Mouse (Mus musculus) megakaryocyte, embryonic 14.5 days (primary cell): ENCODE data around the gene Srrm1. TPM values are rescaled to one million over a fixed set of nuclear protein-coding genes. Genes with fewer than 3 reads are reported as not detected.

Experiments
- H3K27me3 ChIP-seq: replicated peaks from 2 replicates; pipeline ENCODE3; 2012; ENCODE audit warnings: inconsistent platforms
- H3K36me3 ChIP-seq: replicated peaks from 2 replicates; pipeline ENCODE3; 2012; ENCODE audit warnings: low read length, inconsistent platforms, mixed read lengths
- H3K4me1 ChIP-seq: 2 replicates; pipeline ENCODE4 v1.6.1; 2012; ENCODE audit warnings: inconsistent platforms
- H3K4me3 ChIP-seq: replicated peaks from 2 replicates; pipeline ENCODE3; 2012; ENCODE audit warnings: moderate library complexity, mild to moderate bottlenecking, inconsistent platforms
- H3K9me3 ChIP-seq: 2 replicates; pipeline ENCODE4 v1.6.1; 2012; ENCODE audit warnings: inconsistent platforms
- FLI1 ChIP-seq: IDR thresholded peaks from 2 replicates; pipeline ENCODE4 v1.6.1; 2012; ENCODE audit warnings: low read length, inconsistent platforms, mixed read lengths
- GATA1 ChIP-seq: IDR thresholded peaks from 3 replicates; pipeline ENCODE4 v1.6.1; 2012; ENCODE audit warnings: mixed read lengths, low read length, inconsistent platforms, borderline replicate concordance
- polyA plus RNA-seq: library from polyadenylated mRNA; stranded (reverse); fragments of >175 nt; gene quantifications from 2 replicates; pipeline ENCODE4 v1.2.3, GENCODE M21; 2012; ENCODE audit warnings: low replicate concordance; ENCODE audit not compliant: insufficient read depth

Gene Srrm1
- polyA plus RNA-seq, 1 experiment = 207 TPM

DNA sequence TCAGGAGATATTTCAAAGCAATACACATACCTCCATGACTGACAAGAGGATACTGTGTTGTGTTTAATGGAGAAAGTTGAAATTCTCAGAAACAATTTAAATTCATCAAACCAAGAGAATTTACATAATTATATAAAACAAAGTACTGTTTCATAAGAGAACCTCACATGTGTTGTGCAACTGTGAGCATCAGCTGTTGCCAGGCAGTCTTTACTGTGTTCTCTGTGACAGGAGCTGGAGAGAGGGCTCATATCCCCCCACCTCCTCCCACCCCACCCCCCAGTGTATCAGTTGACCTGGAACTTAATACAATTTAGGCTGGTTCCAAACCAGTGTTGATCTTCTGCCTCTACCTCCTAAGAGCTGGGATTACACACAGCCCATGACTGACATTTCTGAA is 27.1 kb downstream of the Srrm1 start:
- peaks cover 99% of the 10 kb centered on the region for H3K36me3 ChIP-seq
- TF ChIP-seq FLI1 (no peak), GATA1 (no peak)

DNA sequence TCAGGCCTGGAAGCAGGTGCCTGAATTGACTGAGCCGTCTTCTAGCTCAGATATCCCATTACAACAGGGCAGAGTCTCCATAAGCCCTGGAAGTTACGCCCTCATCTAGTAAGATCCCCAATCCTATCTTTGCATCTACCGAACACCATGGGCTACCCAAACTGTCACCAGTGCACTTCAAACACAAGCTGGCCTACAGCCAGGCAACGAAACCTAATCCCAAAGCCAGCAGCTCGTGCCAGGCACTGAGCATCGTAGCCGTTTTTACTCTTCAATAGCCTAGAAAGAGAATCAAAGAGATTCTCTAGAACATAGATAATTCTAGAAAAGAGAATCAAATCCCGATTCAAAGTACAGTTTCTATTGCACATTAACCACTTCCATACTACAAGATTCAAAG is 30.1 kb downstream of the Srrm1 start:
- Histone ChIP-seq H3K9me3 (no peaks in the 10 kb centered on the region), H3K4me1 (peaks cover 6% of the 10 kb centered on the region; the same call in 1 of the 2 replicates), H3K27me3 (no peaks in the 10 kb centered on the region), H3K4me3 (no peak overlapping the region), H3K36me3 (peaks cover 99% of the 10 kb centered on the region)
- no peak for TF ChIP-seq FLI1
- no peak for TF ChIP-seq GATA1

More for the DNA sequence above, 27.1 kb downstream of the Srrm1 start:
- no peak overlapping the region for H3K4me3 ChIP-seq
- no peaks in the 10 kb centered on the region for H3K27me3 ChIP-seq
- H3K9me3 ChIP-seq = no peaks in the 10 kb centered on the region
- peaks cover 3% of the 10 kb centered on the region; the same call in 1 of the 2 replicates for H3K4me1 ChIP-seq

DNA sequence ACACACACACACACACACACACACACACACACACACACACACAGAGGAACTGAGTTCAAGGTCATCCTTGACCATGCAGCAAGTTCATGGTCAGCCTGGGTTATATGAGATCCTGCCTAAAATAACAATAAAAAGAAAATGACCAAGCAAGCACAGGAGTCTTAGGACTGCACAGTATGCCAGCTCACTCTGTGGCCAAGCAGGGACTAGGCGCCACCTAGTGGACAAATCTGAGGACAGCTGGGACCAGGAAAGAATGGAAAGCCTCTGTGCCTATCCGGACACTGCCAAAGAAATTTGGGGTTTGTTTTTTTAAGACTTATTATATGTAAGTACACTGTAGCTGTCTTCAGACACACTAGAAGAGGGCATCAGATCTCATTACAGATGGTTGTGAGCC is 35.2 kb downstream of the Srrm1 start:
- H3K36me3 ChIP-seq = peaks cover 82% of the 10 kb centered on the region
- TF ChIP-seq FLI1 = no peak
- TF ChIP-seq GATA1 = no peak
- H3K4me3 ChIP-seq = no peak overlapping the region
- peaks cover 53% of the 10 kb centered on the region for H3K4me1 ChIP-seq
- H3K27me3 ChIP-seq = no peaks in the 10 kb centered on the region
- H3K9me3 ChIP-seq = peaks cover 7% of the 10 kb centered on the region

DNA sequence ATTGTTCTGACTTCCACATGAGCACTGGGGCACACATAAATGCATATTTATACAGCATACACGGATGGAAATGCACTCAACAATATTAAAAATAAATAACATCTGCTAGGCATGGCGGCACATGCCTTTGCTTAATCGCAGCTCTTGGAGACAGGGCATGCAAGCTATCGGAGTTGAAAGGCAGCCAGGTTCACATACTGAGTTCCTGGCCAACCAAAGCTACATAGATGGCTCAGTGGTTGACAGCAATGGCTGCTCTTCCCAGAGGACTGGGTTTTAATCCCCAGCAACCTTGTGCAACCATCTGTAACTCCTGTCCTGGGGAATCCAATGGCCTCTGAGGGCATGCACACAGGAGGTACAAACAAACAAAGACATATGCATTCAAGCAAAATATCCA is 35.6 kb downstream of the Srrm1 start:
- H3K36me3 ChIP-seq = peaks cover 78% of the 10 kb centered on the region
- no peak for TF ChIP-seq FLI1
- no peak for TF ChIP-seq GATA1
- no peaks in the 10 kb centered on the region for H3K27me3 ChIP-seq

DNA sequence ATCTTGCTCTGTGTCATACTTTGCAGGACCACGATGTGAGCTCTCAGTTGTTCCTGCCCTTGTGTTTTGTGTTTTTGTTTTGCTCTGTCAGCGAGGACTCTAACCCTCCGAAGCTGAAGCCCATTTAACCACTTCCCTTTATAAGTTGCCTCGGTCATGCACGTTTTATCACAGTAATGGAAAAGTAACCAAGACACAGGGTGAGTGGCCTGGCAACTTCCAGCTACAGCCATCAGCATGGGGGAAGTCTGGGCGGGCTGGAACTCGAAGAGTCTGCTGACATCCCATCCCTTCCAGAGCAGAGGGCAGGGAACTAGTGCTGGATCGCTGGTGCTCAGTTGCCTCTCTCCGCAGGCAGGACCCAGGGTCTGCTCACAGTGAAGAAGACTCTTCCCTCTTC is 37.8 kb downstream of the Srrm1 start:
- Histone ChIP-seq H3K4me3 (peak overlapping the region; percentile 21), H3K4me1 (peaks cover 73% of the 10 kb centered on the region), H3K9me3 (peaks cover 7% of the 10 kb centered on the region), H3K36me3 (peaks cover 56% of the 10 kb centered on the region), H3K27me3 (no peaks in the 10 kb centered on the region)
- no peak for TF ChIP-seq FLI1
- no peak for TF ChIP-seq GATA1

More for the DNA sequence above, 35.6 kb downstream of the Srrm1 start:
- Histone ChIP-seq H3K4me3 (no peak overlapping the region), H3K9me3 (peaks cover 7% of the 10 kb centered on the region), H3K4me1 (peaks cover 57% of the 10 kb centered on the region)

DNA sequence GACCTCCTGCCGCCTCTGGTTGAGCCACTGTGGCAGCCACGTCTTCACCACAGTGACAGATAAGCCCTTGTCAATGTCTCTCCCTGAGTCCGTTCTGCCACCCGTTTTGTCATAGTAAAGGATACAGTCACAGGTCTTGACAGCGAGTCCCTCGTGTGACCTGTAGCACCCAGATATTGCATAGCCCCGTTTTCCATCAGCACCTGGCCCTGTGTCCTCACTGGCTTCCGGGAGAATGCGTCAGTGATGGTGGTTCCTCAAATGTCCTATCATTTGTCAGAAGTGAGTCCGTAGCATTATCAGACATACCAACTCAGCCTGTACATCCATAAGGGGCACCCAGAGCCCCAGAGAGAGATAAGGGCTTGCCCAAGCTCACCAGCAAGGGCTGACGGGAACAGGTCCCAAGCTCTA is 38.7 kb downstream of the Srrm1 start:
- Histone ChIP-seq H3K9me3 (peaks cover 7% of the 10 kb centered on the region), H3K27me3 (no peaks in the 10 kb centered on the region), H3K4me3 (peak overlapping the region; percentile 91), H3K4me1 (peaks cover 82% of the 10 kb centered on the region), H3K36me3 (peaks cover 47% of the 10 kb centered on the region)
- TF ChIP-seq GATA1 (no peak; the same call in 2 of the 3 replicates), FLI1 (no peak)

DNA sequence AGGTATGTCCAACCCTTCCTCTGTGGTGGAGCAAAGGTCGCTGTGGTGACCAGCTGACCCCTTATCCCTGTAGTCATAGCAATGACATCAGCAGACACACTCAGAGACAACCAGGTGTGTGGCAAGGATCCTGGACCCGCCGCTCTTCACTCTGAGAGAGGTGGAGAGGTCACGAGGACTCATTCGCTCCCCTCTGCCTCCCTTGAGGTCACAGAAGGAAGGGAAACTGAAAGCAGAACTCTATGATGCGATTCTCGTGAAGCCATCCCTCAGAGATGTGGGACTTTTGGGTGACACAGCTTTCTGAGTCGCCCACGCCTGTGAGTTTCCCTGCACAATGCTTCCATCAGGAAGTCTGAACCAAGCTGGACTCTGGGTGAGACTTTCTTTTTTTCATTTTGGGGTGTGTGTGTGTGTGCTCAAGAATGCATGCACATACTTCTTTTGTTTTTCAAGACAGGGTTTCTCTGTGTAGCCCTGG is 39.3 kb downstream of the Srrm1 start:
- Histone ChIP-seq H3K27me3 (no peaks in the 10 kb centered on the region), H3K9me3 (peaks cover 7% of the 10 kb centered on the region), H3K36me3 (peaks cover 41% of the 10 kb centered on the region), H3K4me1 (peaks cover 87% of the 10 kb centered on the region), H3K4me3 (peak overlapping the region; percentile 91)
- TF ChIP-seq FLI1 (no peak), GATA1 (no peak)

DNA sequence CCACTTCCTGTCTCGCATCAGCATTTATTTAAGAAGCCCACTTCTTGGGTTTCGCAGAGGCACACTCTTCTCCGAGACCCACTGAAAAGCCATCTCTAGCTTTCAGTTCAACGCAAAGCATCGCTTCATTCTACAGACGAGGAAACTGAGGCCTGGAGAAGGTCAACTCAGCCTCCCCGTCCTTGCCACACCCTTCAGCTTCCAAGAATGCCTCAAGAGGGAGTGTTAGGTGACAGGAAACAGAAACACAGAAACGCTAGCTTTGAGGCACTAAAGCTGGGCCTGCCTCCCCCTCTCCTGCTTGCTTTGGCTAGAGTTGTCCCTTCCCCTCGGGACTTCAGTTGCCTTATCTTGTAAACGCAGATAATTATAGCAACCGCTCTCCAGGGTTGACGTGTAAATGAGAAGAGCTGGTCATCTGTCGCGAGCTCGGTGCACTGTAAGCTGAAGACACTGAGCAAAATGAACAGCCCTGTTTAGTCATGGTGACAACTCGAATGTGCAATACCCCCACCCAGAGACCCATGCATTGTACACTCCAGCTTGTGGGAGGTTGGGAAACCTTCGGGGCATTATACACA is 39.9 kb downstream of the Srrm1 start:
- Histone ChIP-seq H3K27me3 (no peaks in the 10 kb centered on the region), H3K9me3 (peaks cover 7% of the 10 kb centered on the region), H3K4me1 (peaks cover 88% of the 10 kb centered on the region), H3K4me3 (peak overlapping the region; percentile 91), H3K36me3 (peaks cover 35% of the 10 kb centered on the region)
- no peak for TF ChIP-seq FLI1
- TF ChIP-seq GATA1 = peak; percentile 51; the same call in 1 of the 3 replicates

DNA sequence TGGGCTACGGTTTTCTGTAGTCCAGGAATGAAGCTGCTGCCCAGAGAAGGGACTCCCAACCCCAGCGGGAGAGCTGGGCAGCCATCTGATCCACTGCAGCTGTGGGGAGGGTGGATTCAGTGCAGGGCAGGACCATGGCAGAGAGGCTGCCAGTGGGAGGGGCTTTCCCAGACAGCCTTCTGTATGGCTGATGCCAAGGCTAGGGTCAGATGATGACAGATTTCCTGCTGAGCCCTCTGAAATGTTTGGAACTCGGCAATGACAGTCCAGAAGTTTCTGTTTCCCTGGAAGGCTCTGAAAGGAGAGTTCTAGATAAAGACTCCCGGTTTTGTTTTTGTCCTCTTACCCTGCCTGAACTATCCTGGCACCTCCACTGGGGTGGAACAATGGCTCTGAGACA is 40.4 kb downstream of the Srrm1 start:
- H3K4me3 ChIP-seq = peak overlapping the region; percentile 91
- no peak for TF ChIP-seq GATA1
- peaks cover 32% of the 10 kb centered on the region for H3K36me3 ChIP-seq
- no peaks in the 10 kb centered on the region for H3K27me3 ChIP-seq
- H3K9me3 ChIP-seq = peaks cover 7% of the 10 kb centered on the region
- H3K4me1 ChIP-seq = peaks cover 87% of the 10 kb centered on the region

DNA sequence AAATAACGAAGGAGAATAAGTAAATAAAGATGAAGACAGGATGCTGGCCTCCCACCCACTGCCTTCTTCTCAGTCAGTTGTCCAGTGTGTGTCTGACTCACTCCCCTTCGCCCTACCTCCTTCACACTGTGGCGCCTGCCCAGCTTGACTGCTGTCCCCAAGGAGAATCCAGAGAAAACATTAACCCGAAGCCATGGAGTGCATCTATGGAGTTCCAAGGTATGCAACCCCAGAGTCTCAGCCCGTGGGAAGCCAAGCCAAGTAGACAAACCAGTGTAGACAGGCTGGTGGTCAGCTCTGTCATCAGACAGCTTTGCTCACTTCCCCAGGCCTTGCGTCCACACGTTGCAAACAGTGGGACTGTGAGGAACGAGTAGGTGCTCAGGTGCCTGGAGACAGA is 42.8 kb downstream of the Srrm1 start:
- H3K4me3 ChIP-seq = peak overlapping the region; percentile 46
- peaks cover 8% of the 10 kb centered on the region for H3K36me3 ChIP-seq
- no peaks in the 10 kb centered on the region for H3K27me3 ChIP-seq
- TF ChIP-seq FLI1 = no peak
- TF ChIP-seq GATA1 = no peak
- H3K9me3 ChIP-seq = peaks cover 6% of the 10 kb centered on the region
- H3K4me1 ChIP-seq = peaks cover 87% of the 10 kb centered on the region
